Mouse (Mus musculus) limb, embryonic 14.5 days (tissue): ENCODE measurements around the gene Fstl1. TPM values are rescaled to one million over a fixed set of nuclear protein-coding genes. Genes with fewer than 3 reads are reported as not detected.

Experiments
- ATAC-seq: fragments of 200-750 bp; cut with Nextera tagmentation; 2 replicates; pipeline ENCODE4 v1.8.0; 2017; ENCODE audit warnings: low read depth, moderate number of reproducible peaks, moderate TSS enrichment; ENCODE audit not compliant: low FRiP score
- DNase-seq: peaks from one replicate; pipeline ENCODE4 v3.0.0-alpha.2; 2015; ENCODE audit warnings: low spot score
- H3K27ac ChIP-seq: fragments of 300-500 bp; sonication (generic); replicated peaks from 2 replicates; pipeline ENCODE4 v1.5.1; 2014; ENCODE audit warnings: low read depth, mild to moderate bottlenecking, low read length, moderate library complexity, mixed read lengths
- H3K27me3 ChIP-seq: fragments of 300-500 bp; sonication (generic); 2 replicates; pipeline ENCODE4 v1.6.1; 2014; ENCODE audit warnings: low read length, mixed read lengths; ENCODE audit not compliant: control insufficient read depth, insufficient read depth
- H3K36me3 ChIP-seq: fragments of 300-500 bp; sonication (generic); 2 replicates; pipeline ENCODE4 v1.6.1; 2014; ENCODE audit warnings: mild to moderate bottlenecking, low read length, moderate library complexity, mixed read lengths; ENCODE audit not compliant: control insufficient read depth, insufficient read depth
- H3K4me1 ChIP-seq: fragments of 300-500 bp; sonication (generic); 2 replicates; pipeline ENCODE4 v1.6.1; 2014; ENCODE audit warnings: antibody characterized with exemption, low read length, mixed read lengths; ENCODE audit not compliant: control insufficient read depth, insufficient read depth
- H3K4me2 ChIP-seq: fragments of 300-500 bp; sonication (generic); replicated peaks from 2 replicates; pipeline ENCODE4 v1.6.1; 2014; ENCODE audit warnings: low read depth, mild to moderate bottlenecking, low read length, moderate library complexity; ENCODE audit not compliant: severe bottlenecking
- H3K4me3 ChIP-seq: fragments of 300-500 bp; sonication (generic); replicated peaks from 2 replicates; pipeline ENCODE4 v1.5.1; 2014; ENCODE audit warnings: low read length
- H3K9ac ChIP-seq: fragments of 300-500 bp; sonication (generic); 2 replicates; pipeline ENCODE4 v1.6.1; 2014; ENCODE audit warnings: mild to moderate bottlenecking, low read depth, low read length, moderate library complexity; ENCODE audit not compliant: severe bottlenecking
- H3K9me3 ChIP-seq: fragments of 300-500 bp; sonication (generic); 2 replicates; pipeline ENCODE4 v1.6.1; 2016; ENCODE audit warnings: low read length; ENCODE audit not compliant: control insufficient read depth
- POLR2A ChIP-seq: fragments of 200-500 bp; IDR thresholded peaks from 2 replicates; pipeline ENCODE4 v1.8.0; 2012; ENCODE audit warnings: inconsistent platforms, mild to moderate bottlenecking, moderate library complexity, borderline replicate concordance; ENCODE audit not compliant: insufficient read depth, insufficient read length; ENCODE audit errors: extremely low read depth
- WGBS: fragments of 180-500 bp; shearing (Covaris S2); extraction: QIAGEN DNeasy Blood & Tissue Kit; methylation state at CpG from one replicate; pipeline ENCODE4 v1.1.7; 2014; 5-methylcytosine and 5-hydroxymethylcytosine counted together
- polyA plus RNA-seq, 2 experiments: library from polyadenylated mRNA; depleted of rRNA in 1 of 2; stranded (reverse) in 1 of 2; unstranded in 1 of 2; fragments of >200 nt; fragmentation: Nextera tagmentation in 1 of 2; extraction: Ambion mirVana in 1 of 2; gene quantifications; 2 replicates each; pipeline versions ENCODE4 v1.2.1 to v1.2.3; 2012 to 2014

The Fstl1 gene
- polyA plus RNA-seq, 2 experiments, result 520 to 865 TPM

- peaks cover 58% of the 10 kb centered on the region for H3K36me3 ChIP-seq
- ATAC-seq (no peak), DNase-seq (peak; percentile 60)
- H3K4me1 ChIP-seq, result peaks cover 37% of the 10 kb centered on the region
- H3K27ac ChIP-seq, result peak overlapping the region; percentile 40; the same call in 1 of the 2 replicates
- H3K9ac ChIP-seq, result no peak overlapping the region
- H3K27me3 ChIP-seq, result no peaks in the 10 kb centered on the region
- no peak overlapping the region for H3K4me2 ChIP-seq
- WGBS, result 68% methylated on average over 3 of the region's 3 CpGs
- no peaks in the 10 kb centered on the region for H3K9me3 ChIP-seq
- no peak overlapping the region for H3K4me3 ChIP-seq
- no peak for TF ChIP-seq POLR2A
Observed at GRCm38 (mm10) chr16:37805746-37806495, 29.2 kb downstream of the Fstl1 start.

- Histone ChIP-seq H3K27me3 (no peaks in the 10 kb centered on the region), H3K4me2 (no peak overlapping the region), H3K4me1 (peaks cover 32% of the 10 kb centered on the region), H3K27ac (peak overlapping the region; percentile 40; the same call in 1 of the 2 replicates), H3K4me3 (no peak overlapping the region), H3K9me3 (no peaks in the 10 kb centered on the region), H3K9ac (no peak overlapping the region), H3K36me3 (peaks cover 52% of the 10 kb centered on the region)
- ATAC-seq, result no peak; the same call in 1 of the 2 replicates
- 51% methylated on average over 7 of the region's 8 CpGs for WGBS
- DNase-seq, result no peak
- TF ChIP-seq POLR2A, result no peak
Observed at GRCm38 (mm10) chr16:37807269-37807668, 30.6 kb downstream of the Fstl1 start.

- ATAC-seq (peak; percentile 60), DNase-seq (peak; percentile 69)
- H3K27ac ChIP-seq, result peak overlapping the region; percentile 72
- H3K4me1 ChIP-seq, result peaks cover 47% of the 10 kb centered on the region
- no peak for TF ChIP-seq POLR2A
- no peaks in the 10 kb centered on the region for H3K9me3 ChIP-seq
- no peak overlapping the region for H3K9ac ChIP-seq
- peaks cover 37% of the 10 kb centered on the region for H3K36me3 ChIP-seq
- 24% methylated on average over 10 of the region's 10 CpGs for WGBS
- peak overlapping the region; percentile 0; the same call in 1 of the 2 replicates for H3K4me2 ChIP-seq
- no peak overlapping the region for H3K4me3 ChIP-seq
- no peaks in the 10 kb centered on the region for H3K27me3 ChIP-seq
Observed at GRCm38 (mm10) chr16:37808866-37809622, 32.4 kb downstream of the Fstl1 start.

- peak; percentile 28 for DNase-seq
- H3K36me3 ChIP-seq, result peaks cover 32% of the 10 kb centered on the region
- no peaks in the 10 kb centered on the region for H3K9me3 ChIP-seq
- TF ChIP-seq POLR2A, result no peak
- peak overlapping the region; percentile 72 for H3K27ac ChIP-seq
- H3K9ac ChIP-seq, result no peak overlapping the region
- no peaks in the 10 kb centered on the region for H3K27me3 ChIP-seq
- no peak; the same call in 1 of the 2 replicates for ATAC-seq
- 40% methylated on average over 6 of the region's 6 CpGs for WGBS
- H3K4me1 ChIP-seq, result peaks cover 47% of the 10 kb centered on the region
- H3K4me2 ChIP-seq, result 0 out of 2 replicates have a peak overlapping the region, but pooled peaks have one; percentile 0
- H3K4me3 ChIP-seq, result no peak overlapping the region
Observed at GRCm38 (mm10) chr16:37809623-37809992, 32.9 kb downstream of the Fstl1 start.

GRCm38 (mm10) chr16:37811874-37812273, 35.2 kb downstream of the Fstl1 start:
- ATAC-seq, result no peak
- WGBS, result 86% methylated on average over 8 of the region's 8 CpGs
- no peak overlapping the region for H3K27ac ChIP-seq
- no peak overlapping the region for H3K4me2 ChIP-seq
- DNase-seq, result no peak
- no peak for TF ChIP-seq POLR2A
- H3K9ac ChIP-seq, result no peak overlapping the region
- H3K4me1 ChIP-seq, result peaks cover 40% of the 10 kb centered on the region
- H3K4me3 ChIP-seq, result no peak overlapping the region
- peaks cover 47% of the 10 kb centered on the region for H3K36me3 ChIP-seq
- no peaks in the 10 kb centered on the region for H3K9me3 ChIP-seq
- H3K27me3 ChIP-seq, result no peaks in the 10 kb centered on the region
